Mouse (Mus musculus) brain, embryonic 14.5 days (tissue): ENCODE data around the gene Elmo1.

ENCODE experiments used
- CTCF ChIP-seq: fragments of 200-500 bp; IDR thresholded peaks from 2 replicates; pipeline ENCODE4 v1.5.1; 2012; ENCODE audit warnings: inconsistent platforms, mild to moderate bottlenecking, moderate library complexity, borderline replicate concordance; ENCODE audit not compliant: insufficient read depth, insufficient read length; ENCODE audit errors: extremely low read depth
- POLR2A ChIP-seq: fragments of 200-500 bp; IDR thresholded peaks from 2 replicates; pipeline ENCODE4 v1.6.1; 2012; ENCODE audit warnings: mild to moderate bottlenecking, inconsistent platforms, borderline replicate concordance; ENCODE audit not compliant: poor library complexity, insufficient read depth, insufficient read length, severe bottlenecking; ENCODE audit errors: extremely low read depth

DNA sequence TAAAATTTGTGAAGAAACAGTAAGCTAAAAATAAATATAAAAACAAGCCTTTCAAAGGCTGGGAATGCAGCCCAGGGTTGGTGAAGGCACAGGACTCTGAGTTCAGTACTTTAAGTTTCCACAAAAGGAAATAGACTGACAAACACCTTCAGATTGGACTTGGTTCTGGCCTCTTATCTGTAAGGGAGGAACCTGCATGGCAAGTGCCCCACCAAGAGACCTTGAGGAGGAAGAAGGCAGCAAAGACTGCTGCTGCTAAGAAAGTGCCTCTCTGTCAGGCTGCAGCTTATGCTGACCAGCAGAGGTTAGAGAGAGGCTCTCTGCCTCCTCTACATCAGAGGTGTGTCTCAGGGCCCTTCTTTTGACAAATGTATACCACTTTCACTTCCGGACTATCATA, 293.5 kb downstream of the Elmo1 start:
- TF ChIP-seq CTCF (no peak), POLR2A (no peak)
